Mouse (Mus musculus) heart, embryonic 14.5 days (tissue): Measurements from ENCODE around the gene Gga1. TPM values are rescaled to one million over a fixed set of nuclear protein-coding genes. Genes with fewer than 3 reads are reported as not detected.
A peak's percentile ranks its signal among the peaks of the same experiment; 100 is the strongest.

Source experiments
- ATAC-seq: fragments of 200-750 bp; cut with Nextera tagmentation; 2 replicates; pipeline ENCODE4 v1.8.0; 2017; ENCODE audit warnings: low read depth, moderate TSS enrichment; ENCODE audit not compliant: insufficient number of reproducible peaks, insufficient read depth, low FRiP score
- H3K27ac ChIP-seq, 2 experiments: fragments of 200-500 bp in 1 of 2; fragments of 300-500 bp in 1 of 2; sonication (generic) in 1 of 2; replicated peaks in 1 of 2; 2 replicates each; pipeline ENCODE4 v1.5.1; 2012 to 2014; ENCODE audit warnings: low read depth in 2 of 2, low read length in 2 of 2, control low read depth in 1 of 2, mild to moderate bottlenecking in 1 of 2, mixed read lengths in 1 of 2; ENCODE audit not compliant: control insufficient read depth in 1 of 2, insufficient read depth in 1 of 2
- H3K27me3 ChIP-seq: fragments of 300-500 bp; sonication (generic); 2 replicates; pipeline ENCODE4 v1.6.1; 2014; ENCODE audit warnings: mild to moderate bottlenecking, low read length, control low read depth; ENCODE audit not compliant: control insufficient read depth, insufficient read depth
- H3K36me3 ChIP-seq: fragments of 300-500 bp; sonication (generic); 2 replicates; pipeline ENCODE4 v1.6.1; 2014; ENCODE audit warnings: mild to moderate bottlenecking, control low read depth, low read length, mixed read lengths; ENCODE audit not compliant: control insufficient read depth, insufficient read depth
- H3K4me1 ChIP-seq, 2 experiments: fragments of 200-500 bp in 1 of 2; fragments of 300-500 bp in 1 of 2; sonication (generic) in 1 of 2; 2 replicates each; pipeline ENCODE4 v1.6.1; 2012 to 2014; ENCODE audit warnings: low read length in 2 of 2, control low read depth in 1 of 2, mixed read lengths in 1 of 2; ENCODE audit not compliant: control insufficient read depth in 2 of 2, insufficient read depth in 2 of 2
- H3K4me2 ChIP-seq: fragments of 300-500 bp; sonication (generic); 2 replicates; pipeline ENCODE4 v1.6.1; 2014; ENCODE audit warnings: mild to moderate bottlenecking, low read length
- H3K4me3 ChIP-seq, 2 experiments: fragments of 200-500 bp in 1 of 2; fragments of 300-500 bp in 1 of 2; sonication (generic) in 1 of 2; 2 replicates each; pipeline ENCODE4 v1.5.1; 2012 to 2014; ENCODE audit warnings: low read length in 2 of 2, mild to moderate bottlenecking in 2 of 2, control low read depth in 1 of 2, low read depth in 1 of 2, moderate library complexity in 1 of 2; ENCODE audit not compliant: control insufficient read depth in 1 of 2, insufficient read depth in 1 of 2
- H3K9ac ChIP-seq: fragments of 300-500 bp; sonication (generic); 2 replicates; pipeline ENCODE4 v1.6.1; 2014; ENCODE audit warnings: mild to moderate bottlenecking, low read length
- H3K9me3 ChIP-seq: fragments of 300-500 bp; sonication (generic); 2 replicates; pipeline ENCODE4 v1.6.1; 2016; ENCODE audit warnings: low read length, control low read depth; ENCODE audit not compliant: control insufficient read depth
- WGBS: fragments of 180-500 bp; shearing (Covaris S2); extraction: QIAGEN DNeasy Blood & Tissue Kit; methylation state at CpG from one replicate; pipeline ENCODE4 v1.1.7; 2014; 5-methylcytosine and 5-hydroxymethylcytosine counted together
- polyA plus RNA-seq: library from polyadenylated mRNA; unstranded; fragments of >200 nt; fragmentation: Nextera tagmentation; extraction: Ambion mirVana; gene quantifications from 2 replicates; pipeline ENCODE4 v1.2.1, GENCODE M21; 2014

Gene Gga1
- polyA plus RNA-seq, 1 experiment from 2014 or later = 33.2 TPM

- 3% methylated on average over 20 of the region's 20 CpGs for WGBS
- peaks cover 22% of the 10 kb centered on the region for H3K36me3 ChIP-seq
- peak; percentile 74 for ATAC-seq
- H3K9me3 ChIP-seq = no peaks in the 10 kb centered on the region
- H3K4me1 ChIP-seq = peaks cover 32 to 39% of the 10 kb centered on the region in 2 experiments
- no peaks in the 10 kb centered on the region for H3K27me3 ChIP-seq
- H3K9ac ChIP-seq = peak within 1 kb of the TSS; percentile 80
- H3K4me2 ChIP-seq = peak within 1 kb of the TSS; percentile 89
- peak within 1 kb of the TSS; percentile 93 to 98 for H3K27ac ChIP-seq
- H3K4me3 ChIP-seq = peak within 1 kb of the TSS; percentile 53 to 72
Measured at GRCm38 (mm10) chr15:78926021-78926919, 49.3 kb downstream of the Gga1 start, which contains the start of gene Lgals1. Lgals1 (plus strand) TSS chr15:78926725.

- Histone ChIP-seq H3K9ac (peak overlapping the region; percentile 80), H3K27me3 (no peaks in the 10 kb centered on the region), H3K4me1 (peaks cover 32 to 41% of the 10 kb centered on the region in 2 experiments), H3K9me3 (no peaks in the 10 kb centered on the region), H3K27ac (peak overlapping the region; percentile 93 to 98), H3K4me2 (peak overlapping the region; percentile 89), H3K36me3 (peaks cover 22% of the 10 kb centered on the region), H3K4me3 (peak overlapping the region; percentile 53 to 72)
- 18% methylated on average over 15 of the region's 15 CpGs for WGBS
- no peak for ATAC-seq
Measured at GRCm38 (mm10) chr15:78927021-78927787, 50.2 kb downstream of the Gga1 start.

- Histone ChIP-seq H3K36me3 (peaks cover 22% of the 10 kb centered on the region), H3K4me1 (peaks cover 32 to 41% of the 10 kb centered on the region in 2 experiments), H3K9me3 (no peaks in the 10 kb centered on the region), H3K9ac (peak overlapping the region; percentile 80), H3K4me2 (peak overlapping the region; percentile 89), H3K27me3 (no peaks in the 10 kb centered on the region), H3K27ac (peak overlapping the region; percentile 93 to 98), H3K4me3 (peak overlapping the region; percentile 53 to 72)
- peak; percentile 23; the same call in 1 of the 2 replicates for ATAC-seq
- under 1% methylated on average over 28 of the region's 35 CpGs for WGBS
Measured at GRCm38 (mm10) chr15:78927788-78928457, 50.9 kb downstream of the Gga1 start.

- H3K4me2 ChIP-seq = peak overlapping the region; percentile 89
- no peak for ATAC-seq
- no peaks in the 10 kb centered on the region for H3K9me3 ChIP-seq
- 48% methylated on average over 8 of the region's 8 CpGs for WGBS
- H3K27me3 ChIP-seq = no peaks in the 10 kb centered on the region
- H3K36me3 ChIP-seq = peaks cover 22% of the 10 kb centered on the region
- H3K4me3 ChIP-seq = peak overlapping the region; percentile 12 to 53; a peak in 3 of 4 replicates
- peak overlapping the region; percentile 24 to 98; a peak in 1 of 4 replicates for H3K27ac ChIP-seq
- peaks cover 32 to 41% of the 10 kb centered on the region in 2 experiments for H3K4me1 ChIP-seq
- peak overlapping the region; percentile 80 for H3K9ac ChIP-seq
Measured at GRCm38 (mm10) chr15:78928539-78928938, 51.5 kb downstream of the Gga1 start.

GRCm38 (mm10) chr15:78930192-78930706, 53.3 kb downstream of the Gga1 start:
- Histone ChIP-seq H3K9me3 (no peaks in the 10 kb centered on the region), H3K36me3 (peaks cover 22% of the 10 kb centered on the region), H3K27me3 (no peaks in the 10 kb centered on the region), H3K4me3 (no peak overlapping the region), H3K4me1 (peaks cover 29 to 40% of the 10 kb centered on the region in 2 experiments), H3K27ac (no peak overlapping the region), H3K9ac (no peak overlapping the region), H3K4me2 (no peak overlapping the region)
- WGBS = 84% methylated on average over 6 of the region's 6 CpGs
- no peak for ATAC-seq

- WGBS = 66% methylated on average over 7 of the region's 7 CpGs
Measured at GRCm38 (mm10) chr15:78930801-78931426, 53.9 kb downstream of the Gga1 start.

More at GRCm38 (mm10) chr15:78930801-78931426, 53.9 kb downstream of the Gga1 start:
- no peak overlapping the region for H3K27ac ChIP-seq
- H3K36me3 ChIP-seq = peaks cover 22% of the 10 kb centered on the region
- no peak overlapping the region for H3K4me3 ChIP-seq
- no peak overlapping the region for H3K9ac ChIP-seq
- no peak overlapping the region for H3K4me2 ChIP-seq
- H3K4me1 ChIP-seq = peaks cover 24 to 40% of the 10 kb centered on the region in 2 experiments
- no peak for ATAC-seq
- H3K27me3 ChIP-seq = no peaks in the 10 kb centered on the region
- H3K9me3 ChIP-seq = no peaks in the 10 kb centered on the region
